Mouse (Mus musculus) layer of hippocampus, adult 8-10 months (tissue): ENCODE data around the gene Gabrq. TPM values are rescaled to one million over a fixed set of nuclear protein-coding genes. Genes with fewer than 3 reads are reported as not detected.

ENCODE experiments used
- DNase-seq, 2 experiments: peaks; one replicate each; pipeline ENCODE4 v3.0.0; 2022; ENCODE audit warnings: low spot score in 2 of 2
- total RNA-seq, 4 experiments: library from RNA; stranded (reverse); gene quantifications; 2 replicates each; pipeline ENCODE4 v1.2.4; 2022

Gene Gabrq
- total RNA-seq, result under 1 TPM; 0.57 to 1.00 (median 0.77) TPM

GRCm38 (mm10) chrX:72824776-72825588 lies at the start of gene Gabrq:
TSS of gene Gabrq (plus strand) at chrX:72825178.
- DNase-seq, result no peak

- peak; percentile 6 to 16 for DNase-seq
Measured at GRCm38 (mm10) chrX:72788773-72789557, 36.0 kb upstream of the Gabrq start.

GRCm38 (mm10) chrX:72789558-72789871 lies 35.5 kb upstream of the Gabrq start:
- no peak for DNase-seq

GRCm38 (mm10) chrX:72819594-72819993 lies 5.4 kb upstream of the Gabrq start:
- DNase-seq, result peak; percentile 56 to 78

- no peak for DNase-seq
Measured at GRCm38 (mm10) chrX:72823310-72823709, 1.7 kb upstream of the Gabrq start.

GRCm38 (mm10) chrX:72825589-72825905 lies 569 bp downstream of the Gabrq start:
- DNase-seq, result no peak

Other genes starting within 250 kb of the Gabrq start
- gene Gabra3, start 168.3 kb upstream of the Gabrq start, total RNA-seq, result 10 to 100 TPM; 39.3 to 50.1 (median 45.6) TPM
- 10 to 100 TPM; 45.5 to 58.5 (median 54.8) TPM for gene Cetn2, start 93.2 kb downstream of the Gabrq start, total RNA-seq
- gene Nsdhl, start 93.4 kb downstream of the Gabrq start, total RNA-seq, result 10 to 100 TPM; 21.4 to 30.5 (median 27.3) TPM
- 1 to 10 TPM; 1.3 to 1.8 (median 1.5) TPM for gene Zfp185, start 162.2 kb downstream of the Gabrq start, total RNA-seq
- gene Pnma5, start 211.9 kb downstream of the Gabrq start, total RNA-seq, result 1 to 10 TPM in 1 of 4 experiments, under 1 TPM in 3; 0.20 to 1.1 (median 0.41) TPM
- 10 to 100 TPM; 18.6 to 27.3 (median 22.1) TPM for gene Pnma3, start 239.6 kb downstream of the Gabrq start, total RNA-seq